Mouse (Mus musculus): ENCODE results near the gene Mrps18a.

Mrps18a gene

GRCm38 (mm10) chr17:46110402-46111289, at the start of gene Mrps18a:
TSS of gene Mrps18a (plus strand) at chr17:46110986.
- peak; percentile 60 to 78 for DNase-seq (ENCODE audit: low spot score in 2 of 2)

GRCm38 (mm10) chr17:46063283-46063973, 47.4 kb upstream of the Mrps18a start:
- no peak for DNase-seq (ENCODE audit: low spot score in 2 of 2)

- DNase-seq (ENCODE audit: low spot score in 2 of 2), result no peak
Observed at GRCm38 (mm10) chr17:46063974-46064312, 46.8 kb upstream of the Mrps18a start.

GRCm38 (mm10) chr17:46070046-46070445, 40.7 kb upstream of the Mrps18a start:
- no peak for DNase-seq (ENCODE audit: low spot score in 2 of 2)

GRCm38 (mm10) chr17:46071531-46071930, 39.3 kb upstream of the Mrps18a start:
- no peak for DNase-seq (ENCODE audit: low spot score in 2 of 2)

- DNase-seq (ENCODE audit: low spot score in 2 of 2), result peak; percentile 80 to 82
Observed at GRCm38 (mm10) chr17:46073730-46074301, 37.0 kb upstream of the Mrps18a start.

- peak in 1 of 2 experiments; percentile 43 for DNase-seq (ENCODE audit: low spot score in 2 of 2)
Observed at GRCm38 (mm10) chr17:46074398-46075115, 36.2 kb upstream of the Mrps18a start.

GRCm38 (mm10) chr17:46075116-46075485, 35.7 kb upstream of the Mrps18a start:
- DNase-seq (ENCODE audit: low spot score in 2 of 2), result peak; percentile 48 to 63

GRCm38 (mm10) chr17:46075551-46076259, 35.1 kb upstream of the Mrps18a start:
- no peak for DNase-seq (ENCODE audit: low spot score in 2 of 2)

- DNase-seq (ENCODE audit: low spot score in 2 of 2), result no peak
Observed at GRCm38 (mm10) chr17:46076260-46076551, 34.6 kb upstream of the Mrps18a start.

- no peak for DNase-seq (ENCODE audit: low spot score in 2 of 2)
Observed at GRCm38 (mm10) chr17:46077921-46078534, 32.8 kb upstream of the Mrps18a start.

GRCm38 (mm10) chr17:46079037-46079436, 31.7 kb upstream of the Mrps18a start:
- DNase-seq (ENCODE audit: low spot score in 2 of 2), result no peak

- no peak for DNase-seq (ENCODE audit: low spot score in 2 of 2)
Observed at GRCm38 (mm10) chr17:46080388-46080787, 30.4 kb upstream of the Mrps18a start.

- DNase-seq (ENCODE audit: low spot score in 2 of 2), result no peak
Observed at GRCm38 (mm10) chr17:46081042-46081441, 29.7 kb upstream of the Mrps18a start.

GRCm38 (mm10) chr17:46081657-46082056, 29.1 kb upstream of the Mrps18a start:
- DNase-seq (ENCODE audit: low spot score in 2 of 2), result no peak

GRCm38 (mm10) chr17:46083381-46083780, 27.4 kb upstream of the Mrps18a start:
- no peak for DNase-seq (ENCODE audit: low spot score in 2 of 2)

- DNase-seq (ENCODE audit: low spot score in 2 of 2), result peak; percentile 55 to 58
Observed at GRCm38 (mm10) chr17:46084091-46084501, 26.7 kb upstream of the Mrps18a start.

GRCm38 (mm10) chr17:46086341-46086870, 24.4 kb upstream of the Mrps18a start:
- DNase-seq (ENCODE audit: low spot score in 2 of 2), result no peak

- no peak for DNase-seq (ENCODE audit: low spot score in 2 of 2)
Observed at GRCm38 (mm10) chr17:46091351-46091750, 19.4 kb upstream of the Mrps18a start.

- peak in 1 of 2 experiments; percentile 43 for DNase-seq (ENCODE audit: low spot score in 2 of 2)
Observed at GRCm38 (mm10) chr17:46091899-46092298, 18.9 kb upstream of the Mrps18a start.

GRCm38 (mm10) chr17:46098525-46098924, 12.3 kb upstream of the Mrps18a start:
- no peak for DNase-seq (ENCODE audit: low spot score in 2 of 2)

Measured in thymus, postnatal 10 days (tissue).